Mouse (Mus musculus) thymus, postnatal 4 days (tissue): Measurements from ENCODE around the gene Fabp3.
A peak's percentile ranks its signal among the peaks of the same experiment; 100 is the strongest.

ENCODE experiments used
- DNase-seq: peaks from one replicate; pipeline ENCODE4 v3.0.0; 2021

Gene Fabp3

GRCm38 (mm10) chr4:130308231-130309081 is at the start of gene Fabp3, which contains the start of gene Gm10570:
Gene Fabp3, plus strand, starts transcription at chr4:130308595.
Gene Gm10570, minus strand, starts transcription at chr4:130308674.
- no peak for DNase-seq

- no peak for DNase-seq
These were observed 48.0 kb upstream of the Fabp3 start for GRCm38 (mm10) chr4:130260406-130260805.

- DNase-seq: no peak
These were observed 44.3 kb upstream of the Fabp3 start for GRCm38 (mm10) chr4:130264131-130264530.

GRCm38 (mm10) chr4:130264698-130265349 is 43.6 kb upstream of the Fabp3 start:
- DNase-seq: peak; percentile 79

GRCm38 (mm10) chr4:130266601-130267000 is 41.8 kb upstream of the Fabp3 start:
- no peak for DNase-seq

GRCm38 (mm10) chr4:130267069-130267468 is 41.3 kb upstream of the Fabp3 start:
- no peak for DNase-seq

GRCm38 (mm10) chr4:130268736-130269135 is 39.7 kb upstream of the Fabp3 start:
- DNase-seq: no peak

GRCm38 (mm10) chr4:130270089-130270488 is 38.3 kb upstream of the Fabp3 start:
- DNase-seq: no peak

- DNase-seq: no peak
These were observed 37.6 kb upstream of the Fabp3 start for GRCm38 (mm10) chr4:130270611-130271347.

GRCm38 (mm10) chr4:130273698-130274345 is 34.6 kb upstream of the Fabp3 start:
- DNase-seq: no peak

GRCm38 (mm10) chr4:130274346-130275015 is 33.9 kb upstream of the Fabp3 start:
- DNase-seq: no peak

GRCm38 (mm10) chr4:130275016-130275822 is 33.2 kb upstream of the Fabp3 start:
- DNase-seq: peak; percentile 16

- DNase-seq: no peak
These were observed 32.6 kb upstream of the Fabp3 start for GRCm38 (mm10) chr4:130275823-130276105.

- no peak for DNase-seq
These were observed 31.7 kb upstream of the Fabp3 start for GRCm38 (mm10) chr4:130276573-130277176.

- no peak for DNase-seq
These were observed 29.3 kb upstream of the Fabp3 start, which contains the start of gene Serinc2 for GRCm38 (mm10) chr4:130279105-130279504. Gene Serinc2, minus strand, starts transcription at chr4:130279205.

- no peak for DNase-seq
These were observed 25.5 kb upstream of the Fabp3 start for GRCm38 (mm10) chr4:130282856-130283255.

GRCm38 (mm10) chr4:130283826-130284225 is 24.6 kb upstream of the Fabp3 start:
- no peak for DNase-seq

- DNase-seq: no peak
These were observed 21.9 kb upstream of the Fabp3 start for GRCm38 (mm10) chr4:130286531-130286930.

- DNase-seq: no peak
These were observed 18.6 kb upstream of the Fabp3 start for GRCm38 (mm10) chr4:130289824-130290223.

- peak; percentile 83 for DNase-seq
These were observed 16.1 kb upstream of the Fabp3 start for GRCm38 (mm10) chr4:130292271-130292670.

GRCm38 (mm10) chr4:130294513-130294912 is 13.9 kb upstream of the Fabp3 start:
- DNase-seq: no peak
